Mouse (Mus musculus) forebrain, embryonic 11.5 days (tissue): ENCODE data around the gene Nat9. TPM values are rescaled to one million over a fixed set of nuclear protein-coding genes. Genes with fewer than 3 reads are reported as not detected.

Experiments used
- ATAC-seq: fragments of 200-750 bp; cut with Nextera tagmentation; replicated peaks from 2 replicates; pipeline ENCODE4 v1.8.0; 2017; ENCODE audit warnings: moderate TSS enrichment; ENCODE audit not compliant: low FRiP score
- DNase-seq: peaks from one replicate; pipeline ENCODE4 v3.0.0-alpha.2; 2017; ENCODE audit warnings: low spot score
- H3K27ac ChIP-seq: fragments of 300-500 bp; sonication (generic); 2 replicates; pipeline ENCODE4 v1.5.1; 2014; ENCODE audit warnings: low read depth, low read length
- H3K27me3 ChIP-seq: fragments of 300-500 bp; sonication (generic); 2 replicates; pipeline ENCODE4 v1.6.1; 2014; ENCODE audit warnings: mild to moderate bottlenecking, low read length, mixed read lengths; ENCODE audit not compliant: control insufficient read depth, insufficient read depth
- H3K36me3 ChIP-seq: fragments of 300-500 bp; sonication (generic); 2 replicates; pipeline ENCODE4 v1.6.1; 2014; ENCODE audit warnings: mild to moderate bottlenecking, low read length, moderate library complexity, mixed read lengths; ENCODE audit not compliant: control insufficient read depth, insufficient read depth
- H3K4me1 ChIP-seq: fragments of 300-500 bp; sonication (generic); replicated peaks from 2 replicates; pipeline ENCODE4 v1.6.1; 2014; ENCODE audit warnings: low read length, mixed read lengths; ENCODE audit not compliant: control insufficient read depth, insufficient read depth
- H3K4me2 ChIP-seq: fragments of 300-500 bp; sonication (generic); 2 replicates; pipeline ENCODE4 v1.6.1; 2014; ENCODE audit warnings: low read depth, mild to moderate bottlenecking, low read length, moderate library complexity, mixed read lengths; ENCODE audit not compliant: severe bottlenecking
- H3K4me3 ChIP-seq: fragments of 300-500 bp; sonication (generic); 2 replicates; pipeline ENCODE4 v1.5.1; 2014; ENCODE audit warnings: low read depth, low read length
- H3K9ac ChIP-seq: fragments of 300-500 bp; sonication (generic); 2 replicates; pipeline ENCODE4 v1.6.1; 2014; ENCODE audit warnings: low read length
- H3K9me3 ChIP-seq: fragments of 300-500 bp; sonication (generic); 2 replicates; pipeline ENCODE4 v1.6.1; 2016; ENCODE audit warnings: low read length, mixed read lengths; ENCODE audit not compliant: control insufficient read depth
- WGBS: fragments of 180-500 bp; shearing (Covaris S2); extraction: QIAGEN DNeasy Blood & Tissue Kit; methylation state at CpG from one replicate; pipeline ENCODE4 v1.1.7; 2014; 5-methylcytosine and 5-hydroxymethylcytosine counted together
- polyA plus RNA-seq: library from polyadenylated mRNA; unstranded; fragments of >200 nt; fragmentation: Nextera tagmentation; extraction: Ambion mirVana; gene quantifications from 2 replicates; pipeline ENCODE4 v1.2.1, GENCODE M21; 2014

Gene Nat9
- polyA plus RNA-seq, 1 experiment from 2014 or later, result 16.0 TPM

DNA sequence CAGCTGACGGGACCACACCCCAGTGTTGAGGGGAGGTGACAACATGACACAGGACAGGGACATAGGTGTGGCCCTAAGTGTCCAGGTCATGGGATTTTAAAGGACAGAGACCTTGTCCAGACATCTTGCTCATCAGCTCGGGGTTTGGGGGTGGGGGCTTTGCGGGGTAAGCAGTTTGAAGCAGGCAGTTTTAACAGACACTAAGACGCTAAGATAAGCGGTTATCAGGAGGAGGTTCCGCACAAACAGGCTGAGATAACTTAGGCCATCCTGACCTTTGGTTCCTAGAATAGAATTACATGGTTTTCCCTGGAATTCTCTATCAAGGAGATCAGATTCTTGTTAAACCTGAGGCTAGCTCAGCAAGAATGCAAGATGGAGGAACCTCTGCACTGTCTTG is 7.0 kb upstream of the Nat9 start:
- Histone ChIP-seq H3K4me3 (no peak overlapping the region), H3K9me3 (no peaks in the 10 kb centered on the region), H3K27ac (no peak overlapping the region), H3K4me1 (no peaks in the 10 kb centered on the region), H3K4me2 (no peak overlapping the region), H3K27me3 (no peaks in the 10 kb centered on the region), H3K36me3 (no peaks in the 10 kb centered on the region), H3K9ac (no peak overlapping the region)
- 86% methylated on average over 6 of the region's 6 CpGs for WGBS
- ATAC-seq, result no peak
- DNase-seq, result no peak

DNA sequence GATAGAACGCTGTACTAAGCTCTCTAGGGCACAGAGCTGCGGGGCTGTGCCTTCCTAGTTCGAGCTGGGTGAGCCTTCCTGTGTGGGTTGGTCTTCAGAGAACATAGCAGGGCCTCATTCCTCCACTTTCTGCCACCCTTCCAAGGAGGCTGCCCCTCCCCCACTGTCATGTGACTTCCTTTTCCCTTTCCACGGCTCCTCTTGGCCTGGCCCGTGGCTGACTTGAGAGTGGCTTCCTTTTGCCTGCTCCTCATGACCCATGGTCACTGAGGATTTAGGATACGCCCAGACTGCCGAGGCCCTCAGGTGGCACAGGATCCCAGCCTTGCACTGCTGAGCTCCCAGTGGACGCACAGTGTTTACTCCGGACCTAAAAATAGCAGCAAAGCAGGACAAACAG is 4.5 kb upstream of the Nat9 start:
- Histone ChIP-seq H3K9me3 (no peaks in the 10 kb centered on the region), H3K4me1 (0 out of 2 replicates have a peak, but pooled peaks cover 4% of the 10 kb centered on the region), H3K4me2 (no peak overlapping the region), H3K36me3 (no peaks in the 10 kb centered on the region), H3K27ac (no peak overlapping the region), H3K27me3 (no peaks in the 10 kb centered on the region), H3K9ac (no peak overlapping the region), H3K4me3 (no peak overlapping the region)
- WGBS, result 78% methylated on average over 9 of the region's 9 CpGs
- no peak for ATAC-seq
- no peak for DNase-seq

DNA sequence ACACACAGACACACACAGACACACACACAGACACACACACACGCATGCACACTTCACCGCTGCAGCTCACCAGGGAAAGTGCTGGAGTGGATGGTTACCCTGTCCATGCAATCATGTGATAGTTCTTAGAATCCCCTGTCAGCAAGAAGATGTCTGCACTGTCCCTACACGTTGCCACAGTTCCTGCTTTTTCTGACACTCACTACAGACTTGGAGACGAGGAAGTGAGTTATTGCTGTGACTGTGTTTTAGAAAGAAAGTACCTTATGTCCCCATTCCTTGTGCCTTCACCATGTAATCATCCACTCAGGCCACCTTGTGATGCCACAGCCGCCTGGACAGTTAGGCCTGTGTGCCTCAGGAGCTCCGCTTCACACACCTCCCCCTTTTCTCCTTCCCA is 1.6 kb upstream of the Nat9 start:
- Histone ChIP-seq H3K27ac (no peak overlapping the region), H3K9ac (no peak overlapping the region), H3K9me3 (no peaks in the 10 kb centered on the region), H3K36me3 (no peaks in the 10 kb centered on the region), H3K4me2 (no peak overlapping the region), H3K4me3 (no peak overlapping the region), H3K27me3 (no peaks in the 10 kb centered on the region), H3K4me1 (peaks cover 4% of the 10 kb centered on the region; the same call in 1 of the 2 replicates)
- DNase-seq (no peak), ATAC-seq (no peak)
- WGBS, result 89% methylated on average over 6 of the region's 6 CpGs

DNA sequence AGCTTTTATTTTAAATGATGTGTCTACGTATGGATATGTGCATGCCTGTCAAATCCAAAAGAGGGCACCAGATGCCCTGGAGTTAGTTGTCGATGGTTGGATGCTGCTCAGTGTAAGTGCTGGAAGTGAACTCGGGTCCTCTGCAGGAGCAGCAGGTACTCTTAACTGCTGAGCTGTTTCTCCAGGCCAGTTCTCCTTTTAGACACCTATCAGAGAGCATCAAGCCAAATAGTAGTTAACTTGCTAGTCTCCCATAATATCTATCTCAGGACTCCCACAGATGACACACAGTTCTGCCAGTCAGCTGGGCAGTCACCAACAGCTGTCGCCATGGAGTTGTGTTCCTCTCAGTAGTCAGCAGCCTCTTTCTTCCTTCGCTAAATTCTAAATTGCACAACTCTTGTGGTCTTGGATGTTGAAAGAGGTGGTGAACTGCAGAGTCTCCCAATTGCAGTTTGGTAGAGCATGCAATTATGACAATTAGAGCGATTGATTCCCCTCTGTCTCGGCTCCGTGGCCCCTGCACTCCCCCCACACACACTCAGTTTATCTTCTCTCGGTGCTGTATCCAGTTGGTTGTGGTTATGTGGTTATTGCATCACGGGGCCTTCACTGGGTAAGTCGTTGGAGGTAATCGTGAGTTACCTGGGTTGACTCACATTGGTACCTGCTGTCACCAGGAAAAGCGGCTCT is 1.0 kb upstream of the Nat9 start:
- H3K9ac ChIP-seq, result no peak overlapping the region
- H3K9me3 ChIP-seq, result no peaks in the 10 kb centered on the region
- H3K36me3 ChIP-seq, result no peaks in the 10 kb centered on the region
- no peak overlapping the region for H3K4me2 ChIP-seq
- WGBS, result 87% methylated on average over 13 of the region's 13 CpGs
- H3K27me3 ChIP-seq, result no peaks in the 10 kb centered on the region
- ATAC-seq (no peak), DNase-seq (no peak)
- no peak overlapping the region for H3K27ac ChIP-seq
- peaks cover 4% of the 10 kb centered on the region; the same call in 1 of the 2 replicates for H3K4me1 ChIP-seq
- H3K4me3 ChIP-seq, result no peak overlapping the region

DNA sequence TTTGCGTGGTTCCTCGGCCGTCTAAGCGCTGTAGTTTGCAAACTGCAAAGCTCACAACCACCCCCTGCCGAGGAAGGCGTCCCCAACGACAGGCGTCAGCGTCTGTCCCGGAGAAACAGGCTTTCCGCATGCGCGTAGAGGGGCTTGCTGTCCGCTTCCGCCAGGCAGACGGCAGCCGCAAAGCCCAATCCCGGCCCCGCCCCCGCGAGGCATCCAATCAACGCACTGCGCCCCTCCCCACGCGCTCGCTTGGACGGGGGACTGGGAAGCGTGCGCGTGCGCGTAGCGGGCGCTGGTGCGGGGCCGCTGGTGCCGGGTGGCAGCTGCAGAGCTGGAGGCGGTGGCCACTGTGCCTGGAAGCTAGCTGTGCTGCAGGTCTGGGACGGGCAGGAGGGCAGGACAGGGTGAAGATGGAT is 427 bp downstream of the Nat9 start, which contains the start of gene Tmem104:
Tmem104 (plus strand) TSS at position 264 of the 416 bp plus-strand sequence.
- H3K4me2 ChIP-seq, result peak within 1 kb of the TSS; percentile 74
- H3K27me3 ChIP-seq, result no peaks in the 10 kb centered on the region
- WGBS, result 1% methylated on average over 39 of the region's 39 CpGs
- ATAC-seq, result peak; percentile 94
- no peaks in the 10 kb centered on the region for H3K36me3 ChIP-seq
- peak within 1 kb of the TSS; percentile 42 for H3K4me3 ChIP-seq
- H3K9me3 ChIP-seq, result no peaks in the 10 kb centered on the region
- peak within 1 kb of the TSS; percentile 46; the same call in 1 of the 2 replicates for H3K27ac ChIP-seq
- peak within 1 kb of the TSS; percentile 57 for H3K9ac ChIP-seq
- peak; percentile 100 for DNase-seq
- peaks cover 4% of the 10 kb centered on the region; the same call in 1 of the 2 replicates for H3K4me1 ChIP-seq

DNA sequence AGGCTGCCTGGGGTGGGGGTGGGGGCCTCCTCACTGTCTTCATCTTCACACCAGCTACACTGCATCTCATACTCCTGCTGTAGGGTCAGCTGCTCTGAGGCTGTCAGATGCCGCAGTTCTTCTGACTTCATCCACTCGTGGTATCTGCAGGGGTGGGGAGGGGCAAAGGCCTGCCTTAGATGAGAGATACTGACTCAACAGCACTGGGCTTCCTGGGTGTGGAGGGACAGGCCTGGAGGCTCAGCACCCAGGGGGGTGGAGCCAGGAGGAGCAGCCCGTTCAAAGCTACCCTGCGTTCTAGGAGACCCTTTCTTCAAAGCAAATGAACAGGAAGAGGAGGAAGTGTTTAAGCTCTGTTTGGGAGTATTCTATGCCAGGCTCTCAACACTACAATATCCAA is 2.7 kb downstream of the Nat9 start:
- no peak for ATAC-seq
- peaks cover 4% of the 10 kb centered on the region; the same call in 1 of the 2 replicates for H3K4me1 ChIP-seq
- WGBS, result 45% methylated on average over 4 of the region's 4 CpGs
- no peaks in the 10 kb centered on the region for H3K9me3 ChIP-seq
- H3K27me3 ChIP-seq, result no peaks in the 10 kb centered on the region
- no peak overlapping the region for H3K27ac ChIP-seq
- H3K36me3 ChIP-seq, result no peaks in the 10 kb centered on the region
- no peak overlapping the region for H3K9ac ChIP-seq
- no peak overlapping the region for H3K4me3 ChIP-seq
- H3K4me2 ChIP-seq, result no peak overlapping the region
- no peak for DNase-seq

DNA sequence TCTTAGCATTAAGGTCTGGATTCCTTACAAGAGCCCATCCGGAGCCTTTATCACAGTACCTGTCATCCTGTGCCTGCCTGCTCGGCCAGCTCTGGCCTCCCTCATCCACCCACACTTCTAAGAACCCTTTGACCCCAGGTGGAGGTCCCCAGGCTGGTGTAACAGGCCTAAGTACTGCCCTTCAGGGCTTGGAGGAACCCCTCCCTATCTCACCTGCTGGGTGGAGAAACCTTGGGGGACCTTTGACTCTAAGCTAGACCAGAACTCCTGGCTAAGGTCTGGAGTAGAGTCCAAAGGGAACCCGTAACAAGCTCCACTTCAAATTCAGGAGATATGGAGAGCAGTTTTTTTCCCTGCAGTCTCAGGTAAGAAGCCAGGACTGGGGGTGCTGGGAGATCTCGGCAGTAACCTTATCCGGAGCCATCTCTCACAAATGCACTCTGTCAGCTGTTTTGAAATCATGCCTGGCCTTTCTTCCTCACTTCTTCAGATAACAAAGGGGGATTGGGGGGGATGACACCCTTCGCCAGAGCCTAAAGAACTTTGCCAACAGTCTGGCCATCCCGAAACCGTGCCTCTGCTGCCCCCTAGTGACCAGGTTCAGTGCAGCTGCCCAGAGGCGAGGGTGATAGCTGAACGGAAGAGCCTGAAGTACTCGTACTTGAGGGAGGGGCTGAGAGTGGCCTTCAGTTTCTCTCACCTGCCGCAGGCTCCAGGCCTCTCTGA is 5.6 kb downstream of the Nat9 start:
- H3K27ac ChIP-seq, result no peak overlapping the region
- no peak overlapping the region for H3K4me2 ChIP-seq
- H3K9me3 ChIP-seq, result no peaks in the 10 kb centered on the region
- DNase-seq (peak; percentile 92), ATAC-seq (peak; percentile 35)
- H3K9ac ChIP-seq, result no peak overlapping the region
- no peaks in the 10 kb centered on the region for H3K27me3 ChIP-seq
- H3K4me1 ChIP-seq, result peaks cover 11% of the 10 kb centered on the region
- 21% methylated on average over 12 of the region's 12 CpGs for WGBS
- no peaks in the 10 kb centered on the region for H3K36me3 ChIP-seq
- no peak overlapping the region for H3K4me3 ChIP-seq

DNA sequence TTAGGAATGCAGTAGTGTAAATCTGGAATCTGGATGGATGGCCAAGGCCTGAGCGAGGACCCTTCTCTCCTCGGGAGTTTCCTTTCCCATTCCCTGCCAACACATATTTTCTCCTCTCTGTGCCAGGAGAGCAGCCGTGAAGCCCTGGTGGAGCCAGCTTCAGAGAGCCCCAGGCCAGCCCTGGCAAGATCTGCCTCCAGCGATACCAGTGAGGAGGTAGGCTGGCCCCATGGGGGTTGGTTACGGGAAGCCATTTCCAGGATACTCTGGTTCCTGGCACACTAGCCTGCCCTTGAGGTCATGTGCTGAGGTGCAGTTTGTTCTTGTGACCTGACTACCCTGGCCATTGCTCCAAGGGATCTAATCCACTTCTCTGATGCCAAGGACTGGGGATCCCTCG is 7.8 kb downstream of the Nat9 start:
- Histone ChIP-seq H3K36me3 (no peaks in the 10 kb centered on the region), H3K9ac (no peak overlapping the region), H3K27ac (no peak overlapping the region), H3K9me3 (no peaks in the 10 kb centered on the region), H3K4me2 (no peak overlapping the region), H3K4me3 (no peak overlapping the region), H3K27me3 (no peaks in the 10 kb centered on the region), H3K4me1 (peaks cover 23% of the 10 kb centered on the region)
- 91% methylated on average over 6 of the region's 6 CpGs for WGBS
- no peak for DNase-seq
- no peak for ATAC-seq
